Mouse (Mus musculus): Measurements from ENCODE around the gene Mlf2.
A peak's percentile ranks its signal among the peaks of the same experiment; 100 is the strongest.

Mlf2 gene

DNA sequence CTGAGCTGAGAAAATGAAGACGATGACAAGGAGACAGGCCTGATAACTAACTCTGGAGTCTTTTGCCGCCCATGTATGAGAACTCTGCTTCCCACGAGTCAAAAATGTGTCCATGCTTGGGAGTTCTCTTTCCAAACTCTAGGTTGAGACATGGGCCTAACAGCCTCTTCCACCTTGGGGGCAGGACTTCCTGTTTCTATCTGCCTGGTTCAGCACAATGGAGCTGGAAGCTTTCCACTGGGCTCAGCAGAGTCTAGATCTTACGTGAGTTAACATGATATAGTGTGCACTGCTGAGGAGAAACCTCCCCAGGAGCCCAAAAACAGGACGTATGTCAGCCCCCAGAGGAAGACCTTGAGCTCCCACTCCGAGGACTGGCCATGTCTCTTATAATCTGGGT, 18.0 kb upstream of the Mlf2 start:
- no peak for DNase-seq

DNA sequence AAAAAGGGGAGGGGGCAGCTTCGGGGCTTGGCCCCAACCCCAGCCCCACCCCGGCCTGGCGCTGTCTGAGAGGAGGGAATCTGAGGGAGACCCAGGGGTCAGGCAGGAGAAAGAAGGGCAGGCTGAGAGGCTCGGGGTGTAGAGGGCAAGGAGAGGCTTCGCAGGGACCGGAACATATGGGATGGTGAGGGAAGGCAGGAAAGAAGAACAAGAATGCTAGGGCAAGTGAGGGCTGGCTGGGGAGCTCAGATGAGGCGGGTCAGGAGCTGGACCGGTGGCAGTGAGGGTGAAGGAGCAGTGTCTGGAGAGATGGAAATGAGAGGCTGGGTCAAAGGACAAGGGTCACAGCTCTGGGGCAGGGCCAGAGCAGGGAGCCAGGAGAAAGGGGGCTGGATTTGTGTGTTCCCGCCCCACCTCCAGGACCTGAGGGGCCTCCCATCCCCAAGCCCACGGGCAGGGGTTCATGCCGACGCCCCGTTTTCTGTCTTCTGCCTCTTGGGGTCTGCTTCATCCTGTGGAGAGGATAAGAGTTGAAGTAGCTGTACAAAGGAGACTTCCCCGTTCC, 17.4 kb upstream of the Mlf2 start:
- DNase-seq = no peak

DNA sequence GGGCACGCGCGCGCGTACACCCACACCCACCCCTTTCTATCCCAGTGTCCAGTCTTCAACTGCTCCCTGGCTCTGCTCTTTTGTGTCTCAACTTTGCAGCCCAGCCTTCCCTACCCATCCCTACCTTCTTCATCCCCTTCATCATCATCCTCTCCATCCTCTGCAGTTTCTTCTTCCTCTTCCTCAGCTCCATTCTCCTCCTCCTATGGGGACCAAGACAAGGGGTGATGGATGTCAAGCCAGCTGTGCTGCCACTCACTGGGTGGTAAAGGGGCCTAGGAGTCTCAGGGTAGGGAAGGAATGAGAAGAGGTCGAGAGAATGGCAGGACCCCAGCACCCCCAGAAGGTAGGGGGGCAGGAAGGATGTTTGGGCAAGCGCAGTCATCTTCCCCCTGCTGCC, 16.7 kb upstream of the Mlf2 start:
- DNase-seq = no peak

DNA sequence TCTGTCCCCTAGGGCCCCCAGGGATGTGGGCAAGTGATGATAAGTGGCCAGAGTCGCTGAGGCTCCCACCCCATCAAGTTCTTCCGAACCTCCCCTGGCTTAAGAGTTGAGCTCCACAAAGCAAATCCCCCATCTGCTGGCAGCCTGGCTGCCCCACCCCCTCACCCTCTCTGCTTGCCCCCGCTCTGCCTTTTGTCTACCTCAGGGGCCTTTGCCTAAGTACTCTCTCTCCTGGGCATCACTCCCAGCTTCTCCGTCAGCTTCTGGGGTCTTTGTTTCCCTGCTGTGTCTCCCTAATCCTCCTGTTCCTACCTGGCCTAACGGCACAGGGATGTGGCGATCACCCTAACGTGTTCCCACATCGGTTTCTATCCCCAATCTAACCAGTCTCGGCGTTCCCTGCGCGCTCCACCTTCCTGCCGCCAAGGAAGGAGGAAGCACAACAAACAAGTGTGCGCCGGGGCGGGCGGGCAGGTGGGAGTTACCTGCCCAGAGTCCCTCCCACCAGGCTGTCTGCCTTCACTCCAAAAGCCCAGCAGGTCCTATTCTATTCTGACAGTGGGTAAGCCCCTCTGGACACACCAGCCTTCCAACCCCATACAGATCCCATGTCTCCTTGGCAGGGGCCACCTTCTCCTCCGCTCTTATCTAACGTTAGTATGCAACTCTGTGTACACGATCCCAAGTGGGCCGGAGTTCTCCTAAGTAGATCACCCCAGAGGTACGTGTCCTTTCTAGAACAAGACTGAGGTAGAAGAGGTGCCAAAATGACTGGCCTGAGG, 15.8 kb upstream of the Mlf2 start:
- DNase-seq = no peak

GRCm38 (mm10) chr6:124915942-124916694, 15.1 kb upstream of the Mlf2 start:
- no peak for DNase-seq

GRCm38 (mm10) chr6:124916695-124917517, 14.3 kb upstream of the Mlf2 start:
- peak; percentile 94 to 97 for DNase-seq

DNA sequence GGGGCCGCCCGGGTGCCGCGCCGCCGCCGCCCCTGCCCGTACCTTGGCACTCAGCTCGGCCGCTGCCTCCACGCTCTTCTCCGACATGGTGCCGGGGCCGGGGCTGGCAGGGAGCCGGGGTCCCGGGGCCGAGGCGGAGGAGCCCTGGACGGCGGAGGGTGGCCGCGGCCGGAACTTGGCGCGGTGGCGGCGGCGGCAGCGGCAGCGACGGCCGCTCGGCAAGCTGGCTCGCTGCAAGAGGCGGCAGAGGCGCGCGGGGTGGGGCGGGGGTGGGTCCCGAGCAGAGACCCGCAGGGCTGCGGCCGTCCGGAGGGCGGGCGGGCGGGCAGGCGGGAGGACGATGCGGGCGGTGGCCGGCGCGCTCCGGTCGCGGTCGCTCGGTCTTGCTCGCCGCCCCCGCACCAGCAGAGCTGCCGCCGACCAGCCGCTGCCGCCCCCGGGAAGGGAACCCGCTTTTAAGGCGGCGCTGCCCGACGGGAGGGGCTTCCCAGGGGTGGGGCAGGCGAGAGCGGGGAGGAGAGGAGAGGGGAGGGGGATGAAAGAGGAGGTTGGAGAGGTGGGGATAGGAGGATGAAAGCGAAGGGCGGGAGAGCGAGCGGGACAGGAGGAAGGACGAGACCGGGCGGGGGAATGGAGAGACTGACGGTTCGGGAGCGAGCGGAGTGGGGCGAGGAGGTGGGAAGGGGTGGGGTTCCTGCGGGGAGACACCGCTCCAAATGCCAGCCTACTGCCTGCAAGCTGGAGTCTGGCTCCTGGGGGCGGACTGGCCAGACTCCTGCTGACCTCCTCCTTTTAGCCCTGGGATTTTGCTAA, 13.5 kb upstream of the Mlf2 start:
- peak; percentile 88 to 95 for DNase-seq

- no peak for DNase-seq
Measured at GRCm38 (mm10) chr6:124918331-124918690, 12.9 kb upstream of the Mlf2 start.

GRCm38 (mm10) chr6:124918890-124919627, 12.1 kb upstream of the Mlf2 start:
- DNase-seq = no peak

DNA sequence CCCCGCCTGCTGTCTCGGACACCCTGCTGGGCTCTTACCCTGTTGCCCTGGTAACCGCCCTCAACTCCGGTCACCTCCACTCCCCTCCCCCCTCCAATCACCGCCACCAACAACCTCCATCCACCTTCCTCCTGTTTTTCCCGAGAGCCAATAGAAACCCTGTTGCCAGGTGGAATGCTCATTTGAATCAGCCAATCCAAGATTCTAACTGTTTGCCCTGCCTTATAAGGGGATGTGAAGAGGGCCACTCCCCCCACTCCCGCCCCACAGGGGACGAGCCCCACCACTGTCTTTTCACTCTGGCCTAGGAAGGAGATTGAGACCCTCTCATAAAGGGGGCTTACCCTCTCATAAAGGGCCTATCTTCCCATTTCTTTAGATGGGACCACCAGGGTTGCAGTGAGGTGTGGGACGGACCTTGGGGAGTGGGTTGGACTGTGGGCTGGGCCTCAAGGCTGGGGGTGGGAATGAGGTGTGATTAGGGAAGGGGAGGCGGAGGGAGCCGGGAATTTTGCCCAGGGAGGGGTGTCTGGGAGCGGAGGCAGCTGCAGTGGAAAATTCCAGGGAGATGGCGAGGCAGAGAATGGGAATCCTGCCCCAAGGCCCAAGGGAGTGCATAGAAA, 11.4 kb upstream of the Mlf2 start, which contains the start of gene Ptms:
Gene Ptms (minus strand): TSS at position 409 of the 623 bp plus-strand sequence.
- DNase-seq = peak; percentile 97 to 98

DNA sequence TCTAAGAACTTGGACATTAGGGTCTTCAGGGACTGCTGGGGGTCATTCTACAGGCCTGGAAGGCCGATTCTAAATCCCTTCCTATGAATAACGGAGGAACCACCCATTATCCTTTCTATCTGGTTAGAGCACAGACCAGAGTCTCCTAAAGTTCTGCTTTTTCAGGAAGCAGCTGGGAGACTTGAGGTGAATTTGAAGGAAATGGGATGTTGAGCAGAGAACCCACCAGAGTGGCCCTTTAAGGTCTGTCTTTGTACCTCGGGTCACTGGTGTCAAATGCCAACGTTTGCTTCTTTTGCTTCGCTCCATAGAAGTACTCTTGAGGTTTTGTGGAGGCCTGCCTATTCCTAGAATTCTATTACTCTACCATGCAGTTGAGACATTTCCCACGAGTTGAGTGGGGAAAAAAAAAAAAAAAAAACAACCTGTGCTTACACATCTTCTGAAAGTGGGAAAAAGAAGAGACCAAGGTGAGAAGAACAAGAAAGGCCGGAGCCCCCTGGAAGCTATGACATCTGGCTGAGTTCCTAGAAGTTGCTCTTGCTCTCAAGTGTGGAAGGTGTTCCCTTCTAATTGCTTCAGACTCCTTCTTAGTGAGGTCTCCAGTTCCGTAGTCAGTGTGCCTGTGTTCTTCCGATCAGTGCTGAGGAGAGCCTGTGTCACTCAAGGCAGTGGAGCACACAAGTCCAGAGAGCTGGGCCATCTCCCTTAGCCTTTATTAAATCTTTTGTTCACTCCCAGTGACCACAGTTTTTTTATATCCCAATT, 10.7 kb upstream of the Mlf2 start:
- DNase-seq = no peak

DNA sequence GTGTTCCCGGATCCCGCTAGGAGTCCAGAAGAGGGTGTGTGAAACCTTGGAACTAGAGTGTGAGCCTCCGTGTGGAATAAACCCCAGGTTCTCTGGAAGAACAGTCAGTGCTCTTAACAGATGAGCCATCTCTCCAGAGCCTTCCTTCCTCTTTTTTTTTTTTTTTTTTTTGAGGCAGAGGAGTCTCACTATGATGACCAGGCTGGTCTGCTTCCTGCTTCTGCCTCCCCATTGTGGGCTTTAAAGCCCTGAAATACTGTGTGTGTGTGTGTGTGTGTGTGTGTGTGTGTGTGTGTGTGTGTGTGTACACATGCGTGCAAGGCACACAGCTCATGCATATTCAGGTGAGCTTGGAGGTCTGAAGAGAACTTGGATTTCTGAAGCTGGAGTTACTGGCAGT, 9.6 kb upstream of the Mlf2 start:
- no peak for DNase-seq

DNA sequence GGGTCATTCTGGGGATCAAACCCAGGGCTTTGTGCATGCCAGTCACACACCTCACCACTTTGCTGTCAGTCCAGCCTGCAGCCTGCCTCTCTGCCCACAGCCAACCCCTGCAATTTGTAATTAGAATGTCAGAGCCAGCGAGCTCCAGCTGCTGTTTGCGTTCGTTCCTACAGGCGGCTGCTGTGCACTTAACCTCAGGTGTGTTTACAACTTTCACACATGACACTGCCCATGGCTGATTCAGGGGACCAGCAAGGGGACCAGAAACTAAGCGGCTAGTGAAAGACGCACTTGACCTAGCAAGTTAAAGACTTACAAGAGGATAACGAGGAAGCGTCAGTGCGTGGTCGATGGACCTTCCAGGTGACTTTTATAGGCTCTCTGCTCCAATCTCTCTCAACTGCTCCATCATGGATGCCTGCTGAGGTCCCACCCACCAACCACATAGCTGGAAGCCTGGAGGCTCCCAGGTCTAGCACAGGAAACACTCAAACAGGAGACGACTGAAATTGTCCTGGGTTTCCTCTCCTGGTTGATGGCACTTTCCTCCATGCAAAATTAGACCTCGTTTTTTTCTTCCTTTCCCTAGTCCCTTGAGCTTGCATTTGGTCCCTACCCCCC, 5.9 kb upstream of the Mlf2 start:
- DNase-seq = no peak

GRCm38 (mm10) chr6:124925941-124926340, 5.2 kb upstream of the Mlf2 start:
- no peak for DNase-seq

DNA sequence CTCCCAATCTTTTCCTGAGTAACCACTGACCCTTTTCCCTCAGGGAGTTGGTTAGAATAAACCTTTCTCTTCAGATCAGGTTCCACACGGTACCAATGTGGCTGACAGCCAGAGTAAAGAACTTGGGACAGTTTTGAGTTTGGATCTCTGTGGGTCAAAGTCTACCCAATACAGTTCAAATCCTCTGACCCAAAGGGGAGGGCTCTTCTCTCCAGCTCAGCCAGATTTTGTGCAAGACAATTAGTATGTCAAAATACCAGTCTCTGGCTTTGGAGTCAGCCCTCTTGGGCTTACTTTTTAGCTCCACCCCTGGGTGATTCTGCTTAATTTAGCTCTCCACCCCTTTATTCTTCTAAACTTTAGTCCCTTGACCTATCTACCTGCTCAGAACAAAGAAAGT, 955 bp upstream of the Mlf2 start:
- DNase-seq = no peak

DNA sequence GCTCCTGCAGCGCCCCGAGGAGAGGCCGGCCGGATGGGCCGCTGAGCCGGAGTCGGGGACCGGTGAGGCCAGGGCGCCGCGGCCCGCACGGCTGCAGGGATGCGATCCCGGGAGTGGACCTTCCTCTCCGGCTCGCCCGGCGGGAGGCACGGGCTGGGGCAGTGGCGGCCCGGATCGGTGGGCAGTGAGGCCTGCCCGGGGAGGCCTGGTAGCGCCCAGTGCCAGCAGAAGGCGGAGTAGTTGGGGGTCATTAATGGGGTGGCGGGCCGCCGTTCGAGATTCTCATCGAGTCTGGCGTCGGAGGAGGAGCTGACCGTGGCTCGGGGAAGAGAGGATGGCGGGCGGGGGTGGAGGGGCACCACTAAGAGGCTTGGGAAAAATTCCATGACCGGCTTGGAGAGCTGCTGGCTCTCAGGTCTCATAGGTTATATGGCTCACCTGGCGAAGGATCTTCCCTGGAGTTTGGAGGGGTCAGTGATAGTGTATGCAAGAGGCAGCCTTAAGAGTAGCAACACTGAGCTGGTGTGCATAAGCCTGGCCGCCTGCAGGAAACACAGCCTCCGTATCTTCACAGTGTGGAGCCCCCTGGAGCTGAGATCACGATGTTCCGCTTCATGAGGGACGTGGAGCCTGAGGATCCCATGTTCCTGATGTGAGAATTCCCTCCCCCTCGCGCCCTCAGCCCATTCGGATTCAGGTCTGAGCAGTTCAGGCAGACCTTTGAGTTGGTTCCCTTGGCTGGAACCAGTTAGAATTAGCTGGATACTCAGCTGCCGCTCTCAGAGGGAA, 533 bp downstream of the Mlf2 start:
- no peak for DNase-seq

- DNase-seq = no peak
Measured at GRCm38 (mm10) chr6:124932314-124932695, 1.1 kb downstream of the Mlf2 start.

DNA sequence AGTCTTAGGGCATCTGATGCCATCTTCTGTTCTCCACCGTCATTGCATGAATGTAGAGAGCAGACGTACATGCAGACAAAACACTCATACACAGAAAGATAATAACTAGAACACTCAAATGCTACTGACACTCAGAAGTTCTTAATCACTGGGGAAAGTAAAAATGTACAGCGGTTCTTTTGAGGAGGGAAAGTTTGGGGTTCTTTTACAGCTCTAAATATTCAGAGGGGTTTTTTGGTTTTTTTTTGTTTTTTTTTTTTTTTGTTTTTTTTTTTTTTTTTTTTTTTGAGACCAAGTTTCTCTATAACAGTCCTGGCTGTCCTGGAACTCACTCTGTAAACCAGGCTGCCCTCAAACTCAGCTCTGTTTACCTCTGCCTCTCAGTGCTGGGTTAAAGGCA, 1.9 kb downstream of the Mlf2 start:
- no peak for DNase-seq

DNA sequence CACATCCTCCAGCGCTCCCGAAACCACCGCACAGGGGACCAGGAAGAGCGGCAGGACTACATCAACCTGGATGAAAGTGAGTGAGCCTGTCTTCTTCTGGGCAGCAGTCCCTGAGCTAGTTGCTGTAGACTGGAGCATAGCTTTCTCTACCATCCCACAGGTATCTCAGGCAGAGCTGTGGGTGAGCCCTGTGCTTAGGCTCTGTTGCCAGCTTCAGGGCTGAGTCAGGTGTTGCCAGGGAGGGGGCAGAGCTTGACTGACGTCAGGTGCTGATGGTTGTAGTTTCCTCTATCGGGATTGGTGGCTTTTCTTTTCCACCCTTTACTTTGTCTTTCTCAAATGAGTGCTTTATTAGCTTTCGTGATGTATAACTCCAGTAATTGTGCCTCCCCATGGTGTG, 3.5 kb downstream of the Mlf2 start:
- no peak for DNase-seq
